Mouse (Mus musculus) liver, embryonic 15.5 days (tissue): ENCODE measurements at regions not wholly inside any gene's neighbourhood (a gene's known extent, or its start where the extent isn't known, plus 50 kb on each side); places are given as distances from the start of the nearest gene placed in this dataset.

Experiments
- ATAC-seq: fragments of 200-750 bp; cut with Nextera tagmentation; 2 replicates; pipeline ENCODE4 v1.8.0; 2017; ENCODE audit warnings: moderate number of reproducible peaks, mild to moderate bottlenecking, moderate library complexity; ENCODE audit not compliant: insufficient read depth
- H3K27ac ChIP-seq: fragments of 300-500 bp; sonication (generic); replicated peaks from 2 replicates; pipeline ENCODE4 v1.5.1; 2015; ENCODE audit warnings: mild to moderate bottlenecking, inconsistent platforms
- H3K27me3 ChIP-seq: fragments of 300-500 bp; sonication (generic); 2 replicates; pipeline ENCODE4 v1.6.1; 2015; ENCODE audit warnings: mild to moderate bottlenecking, inconsistent platforms
- H3K36me3 ChIP-seq: fragments of 300-500 bp; sonication (generic); replicated peaks from 2 replicates; pipeline ENCODE4 v1.6.1; 2015; ENCODE audit warnings: moderate library complexity, mild to moderate bottlenecking, inconsistent platforms
- H3K4me1 ChIP-seq: fragments of 300-500 bp; sonication (generic); replicated peaks from 2 replicates; pipeline ENCODE4 v1.6.1; 2015; ENCODE audit warnings: inconsistent platforms
- H3K4me2 ChIP-seq: fragments of 300-500 bp; sonication (generic); 2 replicates; pipeline ENCODE4 v1.6.1; 2015; ENCODE audit warnings: moderate library complexity, mild to moderate bottlenecking, inconsistent platforms
- H3K4me3 ChIP-seq: fragments of 300-500 bp; sonication (generic); replicated peaks from 2 replicates; pipeline ENCODE4 v1.5.1; 2015; ENCODE audit warnings: mild to moderate bottlenecking, inconsistent platforms
- H3K9ac ChIP-seq: fragments of 300-500 bp; sonication (generic); 2 replicates; pipeline ENCODE4 v1.6.1; 2015; ENCODE audit warnings: moderate library complexity, mild to moderate bottlenecking, inconsistent platforms
- H3K9me3 ChIP-seq: fragments of 300-500 bp; sonication (generic); replicated peaks from 2 replicates; pipeline ENCODE4 v1.6.1; 2016; ENCODE audit warnings: inconsistent platforms
- WGBS: fragments of 180-500 bp; shearing (Covaris S2); methylation state at CpG from one replicate; pipeline ENCODE4 v1.1.7; 2015; ENCODE audit warnings: mixed read lengths; ENCODE audit not compliant: insufficient replicate concordance; 5-methylcytosine and 5-hydroxymethylcytosine counted together

- H3K4me2 ChIP-seq: no peak overlapping the region
- no peak overlapping the region for H3K27ac ChIP-seq
- no peak overlapping the region for H3K9ac ChIP-seq
- no peaks in the 10 kb centered on the region; the same call in 1 of the 2 replicates for H3K27me3 ChIP-seq
- H3K36me3 ChIP-seq: no peaks in the 10 kb centered on the region
- no peaks in the 10 kb centered on the region for H3K9me3 ChIP-seq
- WGBS: 54% methylated on average over 2 of the region's 2 CpGs
- H3K4me1 ChIP-seq: no peaks in the 10 kb centered on the region
- H3K4me3 ChIP-seq: no peak overlapping the region
- ATAC-seq: no peak
Measured at GRCm38 (mm10) chr6:51339301-51339700, 93.2 kb upstream of the Nfe2l3 start.

- Histone ChIP-seq H3K4me2 (no peak overlapping the region), H3K27ac (no peak overlapping the region), H3K27me3 (no peaks in the 10 kb centered on the region), H3K4me3 (no peak overlapping the region), H3K36me3 (no peaks in the 10 kb centered on the region), H3K9ac (no peak overlapping the region), H3K4me1 (no peaks in the 10 kb centered on the region), H3K9me3 (no peaks in the 10 kb centered on the region)
- WGBS: 70% methylated on average over 9 of the region's 9 CpGs
- ATAC-seq: no peak
Measured at GRCm38 (mm10) chr6:51347721-51348120, 84.7 kb upstream of the Nfe2l3 start.

GRCm38 (mm10) chr6:51349771-51350170, 82.7 kb upstream of the Nfe2l3 start:
- Histone ChIP-seq H3K27ac (no peak overlapping the region), H3K4me2 (no peak overlapping the region), H3K9ac (no peak overlapping the region), H3K27me3 (no peaks in the 10 kb centered on the region), H3K4me1 (no peaks in the 10 kb centered on the region), H3K9me3 (no peaks in the 10 kb centered on the region), H3K36me3 (no peaks in the 10 kb centered on the region), H3K4me3 (no peak overlapping the region)
- 62% methylated on average over 3 of the region's 3 CpGs for WGBS
- no peak for ATAC-seq

- Histone ChIP-seq H3K4me2 (no peak overlapping the region), H3K9me3 (no peaks in the 10 kb centered on the region), H3K4me1 (no peaks in the 10 kb centered on the region), H3K36me3 (no peaks in the 10 kb centered on the region), H3K27ac (no peak overlapping the region), H3K27me3 (no peaks in the 10 kb centered on the region), H3K4me3 (no peak overlapping the region), H3K9ac (no peak overlapping the region)
- WGBS: 64% methylated on average over 11 of the region's 11 CpGs
- ATAC-seq: no peak
Measured at GRCm38 (mm10) chr6:51355041-51355440, 77.4 kb upstream of the Nfe2l3 start.

- Histone ChIP-seq H3K27me3 (peaks cover 10% of the 10 kb centered on the region), H3K9me3 (no peaks in the 10 kb centered on the region), H3K4me3 (no peak overlapping the region), H3K4me1 (no peaks in the 10 kb centered on the region), H3K36me3 (no peaks in the 10 kb centered on the region), H3K9ac (no peak overlapping the region), H3K4me2 (no peak overlapping the region), H3K27ac (no peak overlapping the region)
- ATAC-seq: no peak
- WGBS: 28% methylated on average over 12 of the region's 12 CpGs
Measured at GRCm38 (mm10) chr6:51361611-51362180, 70.8 kb upstream of the Nfe2l3 start.

- Histone ChIP-seq H3K9me3 (no peaks in the 10 kb centered on the region), H3K27ac (no peak overlapping the region), H3K9ac (no peak overlapping the region), H3K4me3 (peak overlapping the region; percentile 16; the same call in 1 of the 2 replicates), H3K36me3 (no peaks in the 10 kb centered on the region), H3K4me2 (peak overlapping the region; percentile 49), H3K4me1 (no peaks in the 10 kb centered on the region), H3K27me3 (peaks cover 10% of the 10 kb centered on the region)
- no peak for ATAC-seq
- 4% methylated on average over 15 of the region's 15 CpGs for WGBS
Measured at GRCm38 (mm10) chr6:51362475-51363226, 69.8 kb upstream of the Nfe2l3 start.

GRCm38 (mm10) chr6:51364776-51365175, 67.7 kb upstream of the Nfe2l3 start:
- H3K4me1 ChIP-seq: no peaks in the 10 kb centered on the region
- no peak overlapping the region for H3K4me3 ChIP-seq
- H3K9ac ChIP-seq: no peak overlapping the region
- no peak overlapping the region for H3K27ac ChIP-seq
- no peak for ATAC-seq
- 58% methylated on average over 6 of the region's 6 CpGs for WGBS
- peaks cover 10% of the 10 kb centered on the region for H3K27me3 ChIP-seq
- no peaks in the 10 kb centered on the region for H3K9me3 ChIP-seq
- no peak overlapping the region for H3K4me2 ChIP-seq
- no peaks in the 10 kb centered on the region for H3K36me3 ChIP-seq

GRCm38 (mm10) chr6:51369771-51370170, 62.7 kb upstream of the Nfe2l3 start:
- 64% methylated on average over 6 of the region's 6 CpGs for WGBS

GRCm38 (mm10) chr6:51372357-51372756, 60.1 kb upstream of the Nfe2l3 start:
- Histone ChIP-seq H3K27ac (no peak overlapping the region), H3K9ac (no peak overlapping the region), H3K9me3 (no peaks in the 10 kb centered on the region), H3K4me3 (no peak overlapping the region), H3K27me3 (no peaks in the 10 kb centered on the region), H3K36me3 (no peaks in the 10 kb centered on the region), H3K4me1 (no peaks in the 10 kb centered on the region), H3K4me2 (no peak overlapping the region)
- ATAC-seq: no peak
- WGBS: 59% methylated on average over 7 of the region's 7 CpGs

More at GRCm38 (mm10) chr6:51369771-51370170, 62.7 kb upstream of the Nfe2l3 start:
- Histone ChIP-seq H3K27me3 (no peaks in the 10 kb centered on the region), H3K4me3 (no peak overlapping the region), H3K4me1 (no peaks in the 10 kb centered on the region), H3K36me3 (no peaks in the 10 kb centered on the region), H3K27ac (no peak overlapping the region), H3K9ac (no peak overlapping the region), H3K4me2 (no peak overlapping the region), H3K9me3 (no peaks in the 10 kb centered on the region)
- ATAC-seq: no peak

- no peak overlapping the region for H3K27ac ChIP-seq
- H3K27me3 ChIP-seq: peaks cover 14% of the 10 kb centered on the region
- no peaks in the 10 kb centered on the region for H3K9me3 ChIP-seq
- ATAC-seq: no peak
- H3K4me3 ChIP-seq: no peak overlapping the region
- H3K4me2 ChIP-seq: no peak overlapping the region
- no peaks in the 10 kb centered on the region for H3K36me3 ChIP-seq
- 71% methylated on average over 3 of the region's 3 CpGs for WGBS
- H3K4me1 ChIP-seq: peaks cover 8% of the 10 kb centered on the region; the same call in 1 of the 2 replicates
- no peak overlapping the region for H3K9ac ChIP-seq
Measured at GRCm38 (mm10) chr6:51378436-51378835, 54.0 kb upstream of the Nfe2l3 start.

- no peak for ATAC-seq
- peaks cover 14% of the 10 kb centered on the region for H3K27me3 ChIP-seq
- peak overlapping the region; percentile 69 for H3K4me2 ChIP-seq
- H3K4me1 ChIP-seq: peaks cover 8% of the 10 kb centered on the region; the same call in 1 of the 2 replicates
- H3K36me3 ChIP-seq: no peaks in the 10 kb centered on the region
- no peak overlapping the region for H3K27ac ChIP-seq
- H3K4me3 ChIP-seq: no peak overlapping the region
- WGBS: 28% methylated on average over 5 of the region's 5 CpGs
- no peak overlapping the region for H3K9ac ChIP-seq
- H3K9me3 ChIP-seq: no peaks in the 10 kb centered on the region
Measured at GRCm38 (mm10) chr6:51379074-51379473, 53.4 kb upstream of the Nfe2l3 start.
